Mouse (Mus musculus) kidney, postnatal 36 days (tissue): Measurements from ENCODE around the gene Faap100.

Experiments used
- DNase-seq, 2 experiments: peaks; one replicate each; pipeline ENCODE4 v3.0.0; 2021 to 2022; ENCODE audit warnings: mixed read lengths in 2 of 2

Gene Faap100

GRCm38 (mm10) chr11:120319310-120319709 is 59.3 kb downstream of the Faap100 start:
- no peak for DNase-seq
